Mouse (Mus musculus): ENCODE measurements at regions not wholly inside any gene's neighbourhood (a gene's known extent, or its start where the extent isn't known, plus 50 kb on each side); places are given as distances from the start of the nearest gene placed in this dataset.

DNA sequence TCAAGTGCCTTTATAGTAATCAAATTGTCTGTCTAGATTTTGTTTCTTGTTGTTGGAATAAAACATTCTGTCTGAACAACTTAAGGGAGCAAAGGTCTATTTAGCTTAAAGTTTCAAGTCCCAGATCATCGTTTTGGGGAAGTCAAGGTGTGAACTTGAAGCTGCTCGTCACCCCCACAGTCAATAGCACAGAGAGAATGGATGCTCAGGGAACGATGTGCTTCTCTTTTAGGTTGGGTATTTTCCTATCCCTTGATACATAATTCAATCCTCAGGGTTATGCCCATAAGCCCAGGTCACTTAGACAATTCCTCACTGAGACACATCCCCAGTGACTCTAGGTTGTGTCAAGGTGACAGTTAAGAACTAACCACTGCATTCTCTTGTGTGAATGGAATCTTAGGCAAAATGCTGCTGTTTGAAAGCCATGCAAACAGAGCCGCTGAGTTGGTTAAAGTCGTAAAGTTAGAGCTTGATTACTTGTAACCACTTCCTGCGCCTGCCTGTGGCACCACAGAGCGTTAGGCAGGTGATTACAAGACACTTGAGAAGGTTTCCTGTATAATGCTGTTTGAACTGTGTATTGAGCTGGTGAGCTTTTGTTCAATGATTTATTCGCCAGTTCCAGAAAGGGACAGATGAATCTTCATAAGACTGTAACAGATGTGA is 170.2 kb downstream of the Btg1 start:
- in situ Hi-C loops (cut with MseI, MboI) = no loop called here

DNA sequence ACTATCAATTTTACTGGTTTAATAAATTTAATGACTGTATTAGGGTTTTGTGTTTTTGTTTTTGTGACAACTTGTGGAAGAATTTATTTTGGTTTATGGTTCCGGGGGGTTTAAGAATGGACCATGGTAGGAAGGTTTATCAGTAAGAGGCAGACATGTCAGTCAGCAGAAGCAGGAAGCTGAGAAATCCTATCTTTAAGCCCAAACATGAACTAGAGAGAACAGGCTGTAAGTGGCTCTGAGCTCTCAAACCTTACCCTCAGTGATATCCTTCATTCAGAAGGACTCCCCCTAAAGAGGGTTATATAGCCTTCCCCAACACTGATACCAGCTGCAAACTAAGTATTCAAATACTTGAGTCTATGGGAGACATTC is 170.8 kb downstream of the Btg1 start:
- in situ Hi-C loops (cut with MseI, MboI) = no loop called here

DNA sequence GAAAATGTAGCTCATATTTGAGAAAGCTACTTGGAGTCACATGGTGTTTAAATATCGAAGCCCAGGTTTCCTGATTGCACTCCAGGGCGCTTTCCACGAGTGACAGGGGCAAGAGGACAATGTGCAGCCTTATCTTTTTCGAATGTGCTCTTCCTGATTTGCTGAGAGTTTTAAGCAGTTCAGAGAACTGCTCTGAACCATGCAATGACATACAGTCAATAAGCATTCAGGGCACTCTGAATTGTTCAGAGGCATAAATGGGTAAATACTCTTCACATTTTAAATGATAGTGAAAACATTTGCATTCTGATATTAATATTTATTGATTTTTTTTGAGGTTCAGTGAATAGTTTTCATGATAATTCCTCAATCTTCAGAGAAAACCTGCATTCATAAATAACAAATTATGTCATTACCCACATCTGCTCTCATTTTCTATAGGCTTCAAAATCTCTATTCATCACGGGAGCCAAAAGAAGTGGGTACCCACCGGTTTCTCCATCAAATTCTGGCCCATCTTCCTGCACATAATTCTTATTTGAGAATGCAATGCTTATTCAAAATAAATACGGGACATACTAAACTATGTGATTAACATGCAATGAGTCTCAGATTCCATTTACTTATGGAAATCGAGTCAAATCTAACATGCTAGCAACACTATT is 171.7 kb downstream of the Btg1 start:
- in situ Hi-C loops (cut with MseI, MboI) = no loop called here

DNA sequence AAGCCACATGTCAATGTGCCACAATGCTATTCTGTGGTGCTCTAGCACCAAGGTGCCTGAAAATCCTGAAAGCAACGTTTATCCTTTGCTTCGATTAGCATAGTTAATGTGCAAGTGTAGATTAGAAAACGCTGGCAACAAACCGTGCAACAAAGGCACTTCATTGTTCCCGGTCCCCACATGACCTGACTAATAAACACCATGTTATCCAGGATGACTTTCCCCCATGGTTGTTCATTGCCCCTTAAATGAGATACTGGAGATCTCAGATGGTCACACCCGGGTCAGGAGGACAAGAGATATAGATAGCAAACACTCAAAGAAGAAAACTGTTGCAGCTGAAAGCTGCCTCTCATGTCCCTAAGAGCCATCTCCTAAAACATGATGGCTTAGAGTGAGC is 180.3 kb downstream of the Btg1 start:
- in situ Hi-C loops (cut with MseI, MboI) = no loop called here

DNA sequence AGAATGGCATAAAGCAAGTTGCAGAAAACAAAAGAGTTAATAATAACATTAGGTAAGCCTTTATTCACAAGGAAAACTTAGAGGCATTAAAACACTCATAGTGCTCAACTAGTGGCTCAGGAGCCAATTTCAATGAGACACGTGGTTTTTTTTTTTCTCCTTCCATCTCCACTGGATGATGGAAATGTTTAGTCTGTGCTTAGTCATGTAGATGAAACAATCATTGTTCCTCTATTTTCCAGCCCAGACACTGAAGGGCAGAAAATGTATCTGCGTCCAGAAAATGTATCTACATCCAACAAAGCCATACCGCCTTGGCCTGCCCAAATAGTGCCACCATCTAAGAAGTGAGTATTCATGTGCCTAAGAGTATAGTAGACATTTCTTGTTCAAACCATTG is 184.0 kb downstream of the Btg1 start:
- in situ Hi-C loops (cut with MseI, MboI) = no loop called here

DNA sequence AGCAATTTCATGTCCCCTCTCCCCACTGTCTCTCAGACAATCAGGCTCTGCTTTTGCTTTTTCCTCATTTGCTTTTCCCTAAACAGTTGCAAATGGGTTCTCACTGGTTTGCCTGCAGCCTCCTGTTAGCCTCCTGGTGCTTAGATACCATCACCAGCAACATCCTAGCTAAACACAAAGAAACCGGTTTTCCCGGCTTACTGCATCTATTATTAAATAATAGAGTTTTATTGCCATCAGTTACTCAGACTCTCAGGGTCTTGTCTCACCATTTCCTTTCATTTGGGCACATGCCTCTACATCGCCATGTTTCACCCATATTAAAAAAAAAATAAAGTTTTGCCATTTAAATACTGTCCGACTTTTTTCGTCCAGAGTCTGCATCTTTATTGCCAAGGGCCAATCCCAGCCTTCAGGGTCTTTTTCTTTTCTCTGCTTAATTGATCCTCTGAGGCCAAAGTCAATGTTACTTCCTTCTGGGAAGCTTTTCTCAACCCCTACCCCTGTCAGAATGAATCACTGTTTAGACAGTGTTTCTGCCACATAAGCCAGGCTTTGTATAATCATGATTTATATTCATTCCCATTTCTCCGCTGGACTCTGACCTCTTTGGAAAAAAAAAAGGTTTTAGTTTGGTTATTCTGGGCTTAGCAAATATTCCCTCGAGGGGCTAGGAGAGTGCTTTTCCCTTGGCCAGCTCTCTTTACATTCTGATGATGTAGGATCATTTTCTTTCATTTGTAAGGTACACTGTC is 187.4 kb downstream of the Btg1 start:
- in situ Hi-C loops (cut with MseI, MboI) = no loop called here

DNA sequence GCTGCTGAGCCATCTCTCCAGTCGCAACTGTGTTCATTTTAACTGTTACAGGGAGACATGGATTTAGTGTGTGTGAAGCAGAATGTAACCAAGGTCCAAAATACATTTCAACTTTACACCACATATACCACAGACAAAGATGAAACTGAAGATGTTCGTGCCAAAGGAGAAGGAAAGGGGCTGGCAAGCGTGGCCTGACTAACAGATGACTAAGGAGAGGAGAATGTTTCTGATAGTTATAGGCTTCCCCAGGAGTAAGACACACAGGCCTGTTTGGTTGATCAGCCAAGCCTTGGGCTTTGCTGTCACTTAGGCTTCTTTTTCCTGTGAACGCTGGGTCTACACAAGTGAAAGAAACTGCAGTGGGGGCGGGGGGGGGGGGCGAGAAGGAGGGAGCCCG is 189.8 kb downstream of the Btg1 start:
- in situ Hi-C loops (cut with MseI, MboI) = no loop called here

DNA sequence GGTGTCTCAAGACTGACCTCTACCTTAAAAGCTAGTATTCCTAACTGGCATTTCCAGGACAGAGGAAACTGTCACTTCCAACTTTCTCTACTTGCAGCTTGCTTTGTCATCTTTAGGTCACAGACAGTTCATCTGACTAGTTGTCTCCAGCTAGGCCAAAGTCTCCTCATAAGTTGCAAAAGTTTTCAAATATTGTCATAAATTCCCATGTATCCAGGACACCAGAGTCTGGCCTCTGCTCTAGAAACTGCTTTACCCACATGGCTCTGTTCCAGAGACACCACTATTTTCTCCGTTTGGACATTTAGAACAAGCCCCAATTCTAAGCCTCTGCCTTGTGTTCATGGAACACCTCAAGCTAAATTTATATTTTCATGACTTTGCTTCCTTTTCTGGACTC is 205.0 kb downstream of the Btg1 start:
- in situ Hi-C loops (cut with MseI, MboI) = no loop called here

DNA sequence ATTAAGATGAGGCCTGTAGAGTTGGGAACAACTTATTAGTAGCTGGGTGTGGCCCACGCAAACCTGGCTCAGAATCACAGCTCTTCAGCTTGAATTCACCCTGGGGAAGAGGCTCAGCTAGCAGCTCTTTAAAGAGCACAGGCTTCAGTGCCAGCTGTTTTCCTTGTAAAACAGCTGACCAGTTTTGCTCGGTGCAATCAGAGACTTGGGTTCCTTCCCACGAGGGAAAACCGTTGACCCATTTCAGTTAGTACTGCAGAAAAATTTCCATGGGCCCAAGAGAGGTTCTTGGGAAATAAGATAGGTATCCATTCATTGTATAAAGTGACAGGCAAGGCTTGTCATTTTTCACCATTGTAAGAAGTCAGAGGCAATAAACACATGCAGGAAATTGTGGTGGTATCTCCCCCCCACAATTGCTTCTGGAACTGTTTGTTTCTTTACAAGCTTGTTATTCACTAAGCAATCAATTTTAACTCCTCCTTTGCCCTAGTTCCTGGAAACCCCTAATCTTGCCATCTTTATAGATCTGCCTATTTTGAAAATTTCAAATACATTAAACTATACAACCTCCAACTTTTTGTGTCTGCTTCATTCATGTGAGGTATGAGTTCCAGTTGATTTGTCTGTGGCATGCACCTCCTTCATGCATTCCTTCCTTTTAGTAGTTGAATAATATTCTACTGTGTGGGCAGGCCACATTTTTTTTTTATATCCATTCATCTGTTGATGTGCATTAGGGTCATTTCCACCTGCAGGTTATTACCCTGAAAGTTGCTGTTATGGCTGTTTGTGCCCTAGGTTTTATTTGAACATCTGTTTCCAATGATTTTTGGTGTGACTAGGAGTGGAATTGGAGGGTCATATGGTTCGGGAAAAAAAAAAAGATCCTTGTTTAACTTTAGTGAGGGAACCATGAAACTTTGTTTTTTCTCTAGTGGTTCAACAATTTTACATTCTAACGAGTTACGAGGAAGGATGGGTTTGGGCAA is 205.8 kb downstream of the Btg1 start:
- in situ Hi-C loops (cut with MseI, MboI) = no loop called here

DNA sequence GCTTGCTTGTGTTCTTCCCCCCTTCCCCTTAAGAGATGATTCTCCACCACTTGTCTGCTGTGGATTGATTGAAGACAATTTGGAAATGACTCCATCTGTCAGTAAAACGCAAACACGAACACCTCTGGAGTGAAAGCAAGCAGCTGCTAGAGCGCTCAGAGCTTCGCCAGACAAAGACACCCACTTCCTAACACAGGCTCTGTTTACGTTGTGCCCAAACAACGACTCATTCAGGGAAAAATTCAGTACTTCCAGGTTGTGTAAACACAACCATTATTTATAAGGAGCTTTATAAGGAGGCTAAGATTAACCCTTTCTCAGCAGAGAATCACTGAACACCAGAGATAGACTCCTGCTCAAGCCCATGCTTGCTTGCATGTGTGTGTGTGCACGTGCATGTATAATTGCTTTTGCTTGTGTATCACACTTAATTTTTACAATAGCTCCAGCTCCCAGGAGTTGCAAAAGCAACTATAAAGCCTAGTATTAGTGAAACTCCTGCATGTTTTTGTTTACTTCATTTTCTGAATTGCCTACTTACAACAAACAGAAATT is 209.5 kb downstream of the Btg1 start:
- in situ Hi-C loops (cut with MseI, MboI) = no loop called here

DNA sequence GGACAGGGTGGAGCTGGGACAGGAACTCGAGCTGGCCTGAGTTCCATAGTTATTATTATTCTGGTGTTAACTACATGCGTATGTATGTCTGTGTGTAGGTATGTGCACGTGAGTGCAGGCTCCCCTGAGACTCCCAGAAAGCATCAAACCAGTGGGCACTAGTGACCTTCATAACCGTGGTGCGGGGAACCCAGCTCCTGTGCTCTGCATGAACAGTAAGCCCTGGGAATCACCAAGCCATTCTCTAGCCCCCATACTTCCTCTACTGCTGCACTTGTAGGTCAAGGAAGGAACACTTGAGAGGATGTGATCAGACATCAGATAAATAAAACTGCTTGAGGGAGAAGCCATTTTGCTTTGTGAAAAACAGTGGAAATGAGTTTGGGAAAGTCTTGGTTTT is 211.2 kb downstream of the Btg1 start:
- in situ Hi-C loops (cut with MseI, MboI) = no loop called here

DNA sequence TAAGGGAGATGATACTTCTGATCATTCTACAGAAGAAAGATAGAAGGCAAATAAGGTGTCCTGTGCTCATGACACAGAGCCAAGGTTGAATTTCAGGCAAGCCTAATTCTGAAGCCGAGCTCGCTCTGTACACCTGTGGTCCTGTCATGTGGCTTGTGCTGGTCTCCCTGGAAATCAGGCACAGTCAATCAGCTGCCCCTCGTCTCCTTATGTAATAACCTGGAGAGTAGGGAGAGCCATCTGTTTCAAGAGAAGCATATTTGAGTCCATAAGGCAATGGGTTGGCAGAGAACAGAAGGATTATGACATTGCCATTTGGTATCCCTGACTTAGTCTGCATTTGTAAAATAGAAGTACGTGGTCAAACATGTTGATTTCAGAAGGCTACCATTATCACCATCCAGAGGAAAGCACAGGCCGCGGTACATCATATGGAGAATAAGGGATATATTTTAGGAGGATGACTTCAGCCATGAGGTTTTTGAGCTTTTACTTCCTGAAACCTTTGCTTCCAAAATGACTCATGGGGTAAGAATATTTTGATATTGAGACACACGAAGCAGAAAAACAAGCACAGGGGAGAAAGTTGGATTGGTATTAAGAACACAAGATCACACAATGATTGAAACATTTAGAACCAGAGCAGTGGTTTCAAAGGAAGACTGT is 211.9 kb downstream of the Btg1 start:
- in situ Hi-C loops (cut with MseI, MboI) = no loop called here

DNA sequence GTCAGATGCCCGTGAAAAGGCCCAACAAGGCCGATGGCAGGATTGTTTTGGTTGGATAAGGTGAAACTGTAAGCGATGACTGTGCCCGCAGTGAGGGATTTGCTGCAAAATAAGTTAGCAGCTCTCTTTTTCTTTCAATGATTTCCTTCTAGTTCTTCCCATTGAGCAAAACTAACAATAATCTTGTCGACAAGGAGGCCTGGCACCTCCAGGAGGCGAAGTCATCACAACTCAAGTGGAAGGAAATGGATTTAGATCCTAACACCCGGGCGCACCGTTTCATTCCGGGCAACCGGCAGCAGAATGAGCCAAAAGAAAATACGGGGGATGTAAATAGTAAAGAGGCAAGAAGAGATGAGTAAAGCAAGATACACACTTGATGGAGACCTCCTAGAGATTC is 214.3 kb downstream of the Btg1 start:
- in situ Hi-C loops (cut with MseI, MboI) = no loop called here

DNA sequence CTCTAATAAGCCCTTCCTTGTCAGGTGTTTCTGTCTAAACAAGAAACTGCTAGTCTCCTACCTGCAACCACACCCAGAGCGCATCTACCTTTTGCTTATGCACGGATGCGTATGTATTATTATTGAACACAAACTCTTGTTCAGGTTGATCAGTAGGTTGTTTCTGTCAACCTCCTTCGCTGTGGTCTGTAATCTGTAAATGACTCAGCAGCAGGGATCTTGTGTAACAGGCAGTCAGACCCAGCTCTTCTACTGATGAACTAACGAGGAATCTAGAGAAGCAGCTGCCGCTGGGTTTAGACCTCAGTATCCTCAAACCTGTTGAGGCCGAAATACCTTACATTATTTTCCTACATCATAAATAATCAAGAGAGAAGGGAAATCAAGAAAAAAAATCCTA is 220.4 kb downstream of the Btg1 start:
- in situ Hi-C loops (cut with MseI, MboI) = no loop called here

DNA sequence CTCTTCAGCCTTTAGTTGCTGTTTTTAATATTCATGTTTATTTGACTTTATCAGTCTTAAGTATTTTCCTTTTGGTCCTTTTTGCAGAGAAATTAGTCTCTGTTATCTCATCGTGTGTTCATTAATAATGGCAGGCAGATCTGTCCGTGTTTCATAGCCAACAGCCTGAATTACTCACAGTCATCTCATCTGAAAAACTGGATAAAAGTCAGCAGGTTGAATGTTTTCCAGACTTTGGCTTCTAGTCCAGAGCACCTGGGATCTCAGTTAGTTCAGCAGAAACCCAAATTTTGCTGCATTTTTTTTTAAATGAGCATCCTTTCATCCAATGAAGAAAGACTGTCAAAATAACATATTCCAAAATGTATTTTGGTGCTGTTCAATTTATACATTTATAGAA is 224.3 kb downstream of the Btg1 start:
- in situ Hi-C loops (cut with MseI, MboI) = no loop called here

DNA sequence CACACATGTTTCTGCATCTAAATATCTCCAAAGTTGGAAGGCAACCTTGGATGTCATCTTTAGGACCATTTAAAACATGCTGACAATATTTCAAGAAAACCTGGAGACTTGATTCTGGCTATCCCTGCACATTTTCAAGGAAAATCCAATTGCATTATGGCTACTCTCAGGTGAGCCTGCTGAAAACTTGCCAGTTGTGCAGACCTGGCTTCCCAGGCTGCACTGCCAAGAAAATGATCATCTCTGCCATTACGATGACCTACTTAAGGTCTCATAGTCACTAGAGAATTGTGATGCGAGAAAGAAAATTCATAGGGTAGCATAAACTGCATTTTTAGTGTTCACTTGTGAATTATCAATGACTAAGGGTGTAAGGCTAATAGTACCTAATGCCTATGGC is 225.2 kb downstream of the Btg1 start:
- in situ Hi-C loops (cut with MseI, MboI) = no loop called here

DNA sequence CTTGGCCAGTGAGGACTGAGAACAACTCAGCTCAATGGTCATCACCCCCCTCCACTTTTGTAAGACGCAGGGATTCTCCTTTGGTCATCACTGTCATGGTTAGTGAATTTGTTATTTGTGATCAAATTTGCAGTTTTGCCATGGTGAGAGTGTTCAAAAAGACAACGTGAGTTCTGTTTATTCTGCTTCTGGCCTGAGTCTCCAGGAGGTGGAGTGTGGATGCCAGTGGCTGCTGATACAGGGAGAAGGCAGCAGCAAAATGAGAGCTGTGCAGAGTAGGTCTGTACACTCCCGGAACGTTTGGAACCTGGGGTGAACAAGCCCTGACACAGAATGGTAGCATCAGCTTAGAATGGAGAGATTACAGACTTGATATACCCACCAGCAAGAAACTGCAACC is 229.1 kb downstream of the Btg1 start:
- in situ Hi-C loops (cut with MseI, MboI) = no loop called here

DNA sequence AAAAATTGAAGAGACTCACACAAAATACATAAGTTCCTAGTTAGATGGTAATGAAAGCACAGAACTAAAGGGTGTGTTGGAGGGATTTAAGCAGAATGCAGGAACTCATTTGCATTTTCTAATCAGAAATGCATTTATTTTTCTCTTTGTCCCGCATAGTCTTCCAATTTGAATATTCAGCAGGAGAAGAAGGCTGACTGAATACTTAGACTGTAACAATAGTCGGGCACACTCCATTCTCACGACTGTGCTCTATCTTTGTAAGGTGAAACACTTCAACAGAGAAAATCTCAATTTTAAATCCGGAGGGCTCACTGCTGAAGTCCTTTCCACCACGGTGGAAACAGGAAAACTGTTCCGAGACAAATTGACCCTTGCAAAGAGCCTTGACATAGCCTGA is 230.2 kb downstream of the Btg1 start:
- in situ Hi-C loops (cut with MseI, MboI) = no loop called here

DNA sequence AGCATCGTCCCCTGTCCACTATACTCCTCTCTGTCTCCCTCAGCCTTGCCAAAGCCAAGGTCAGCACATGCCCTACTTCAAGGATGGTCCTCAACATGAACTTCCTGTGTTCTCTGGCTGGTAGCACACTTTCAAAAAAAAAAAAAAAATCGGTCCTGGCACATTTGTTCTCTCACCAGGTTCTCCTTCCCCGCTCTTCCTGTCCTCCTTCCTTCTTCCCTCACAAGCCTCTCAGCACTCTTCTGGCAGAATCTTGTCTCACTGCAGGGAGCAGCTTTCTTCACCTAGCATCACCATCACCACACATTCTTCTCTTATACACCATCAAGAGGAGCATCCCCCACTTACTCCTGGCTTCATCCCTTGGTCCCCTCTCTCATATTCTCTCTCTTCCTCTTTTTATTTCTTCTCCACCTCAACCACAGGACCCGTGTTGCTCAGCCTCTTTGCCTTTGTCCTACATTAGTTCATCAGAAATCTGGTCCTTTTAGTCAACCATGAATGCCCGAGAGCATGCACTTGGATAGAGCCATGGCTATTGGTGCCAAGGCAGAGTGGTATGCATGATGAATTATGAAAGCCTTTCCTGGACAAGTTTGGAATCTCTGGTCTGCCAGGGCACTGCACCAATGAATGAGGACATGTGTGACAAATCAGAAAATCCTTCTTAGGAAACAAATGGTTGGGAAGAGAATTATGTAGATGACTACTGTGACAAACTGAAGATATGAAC is 230.8 kb downstream of the Btg1 start:
- in situ Hi-C loops (cut with MseI, MboI) = no loop called here

DNA sequence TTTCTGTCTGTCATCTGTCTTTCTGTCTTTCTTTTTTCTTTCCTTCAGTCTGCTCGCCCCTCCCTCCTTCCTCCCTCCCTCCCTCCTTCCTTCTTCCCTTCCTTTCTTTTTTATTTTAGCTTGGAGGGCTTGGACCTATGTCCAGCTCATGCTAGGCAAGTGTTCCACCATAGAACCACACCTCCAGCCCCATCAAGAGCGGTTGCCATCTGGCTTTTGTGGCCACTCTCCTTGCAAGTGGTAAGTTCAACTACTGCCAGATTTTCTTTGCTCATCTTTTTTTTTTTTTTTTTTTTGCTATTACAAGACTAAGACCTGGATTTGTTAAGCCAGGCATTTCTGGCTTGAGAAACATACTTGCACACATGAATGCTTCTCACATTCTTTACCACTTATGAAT is 231.7 kb downstream of the Btg1 start:
- in situ Hi-C loops (cut with MseI, MboI) = no loop called here
